Mouse (Mus musculus) layer of hippocampus, adult 11-12 months (tissue): ENCODE results near the gene Phactr4.

ENCODE experiments used
- DNase-seq: peaks from one replicate; pipeline ENCODE4 v3.0.0; 2022; ENCODE audit warnings: low spot score

Phactr4 gene

GRCm38 (mm10) chr4:132411322-132412094 is 10.8 kb downstream of the Phactr4 start:
- DNase-seq, result no peak

- DNase-seq, result no peak
These were observed 12.6 kb downstream of the Phactr4 start for GRCm38 (mm10) chr4:132409587-132410229.

- no peak for DNase-seq
These were observed 15.7 kb downstream of the Phactr4 start for GRCm38 (mm10) chr4:132406393-132407189.

GRCm38 (mm10) chr4:132404588-132404987 is 17.7 kb downstream of the Phactr4 start:
- no peak for DNase-seq

- DNase-seq, result no peak
These were observed 19.1 kb downstream of the Phactr4 start for GRCm38 (mm10) chr4:132403063-132403660.

- DNase-seq, result no peak
These were observed 21.3 kb downstream of the Phactr4 start for GRCm38 (mm10) chr4:132401016-132401415.

GRCm38 (mm10) chr4:132398863-132399262 is 23.4 kb downstream of the Phactr4 start:
- DNase-seq, result no peak

- peak; percentile 11 for DNase-seq
These were observed 24.1 kb downstream of the Phactr4 start for GRCm38 (mm10) chr4:132398045-132398774.

- no peak for DNase-seq
These were observed 25.2 kb downstream of the Phactr4 start for GRCm38 (mm10) chr4:132397120-132397519.

- no peak for DNase-seq
These were observed 26.0 kb downstream of the Phactr4 start for GRCm38 (mm10) chr4:132396251-132396650.

GRCm38 (mm10) chr4:132391063-132391740 is 31.1 kb downstream of the Phactr4 start:
- DNase-seq, result no peak

GRCm38 (mm10) chr4:132389302-132389701 is 33.0 kb downstream of the Phactr4 start:
- DNase-seq, result no peak

GRCm38 (mm10) chr4:132387617-132388016 is 34.7 kb downstream of the Phactr4 start:
- DNase-seq, result no peak

GRCm38 (mm10) chr4:132386846-132387245 is 35.4 kb downstream of the Phactr4 start:
- DNase-seq, result no peak

- no peak for DNase-seq
These were observed 36.4 kb downstream of the Phactr4 start for GRCm38 (mm10) chr4:132385771-132386410.

- DNase-seq, result no peak
These were observed 38.8 kb downstream of the Phactr4 start for GRCm38 (mm10) chr4:132383455-132383854.

GRCm38 (mm10) chr4:132382296-132382695 is 40.0 kb downstream of the Phactr4 start:
- no peak for DNase-seq

- no peak for DNase-seq
These were observed 41.2 kb downstream of the Phactr4 start for GRCm38 (mm10) chr4:132380965-132381616.

GRCm38 (mm10) chr4:132373820-132374219 is 48.5 kb downstream of the Phactr4 start:
- DNase-seq, result no peak
